Mouse (Mus musculus) megakaryocyte, embryonic 14.5 days (primary cell): ENCODE results near the gene Plekhb2.

Source experiments
- FLI1 ChIP-seq: IDR thresholded peaks from 2 replicates; pipeline ENCODE4 v1.6.1; 2012; ENCODE audit warnings: low read length, inconsistent platforms, mixed read lengths
- GATA1 ChIP-seq: IDR thresholded peaks from 3 replicates; pipeline ENCODE4 v1.6.1; 2012; ENCODE audit warnings: mixed read lengths, low read length, inconsistent platforms, borderline replicate concordance

DNA sequence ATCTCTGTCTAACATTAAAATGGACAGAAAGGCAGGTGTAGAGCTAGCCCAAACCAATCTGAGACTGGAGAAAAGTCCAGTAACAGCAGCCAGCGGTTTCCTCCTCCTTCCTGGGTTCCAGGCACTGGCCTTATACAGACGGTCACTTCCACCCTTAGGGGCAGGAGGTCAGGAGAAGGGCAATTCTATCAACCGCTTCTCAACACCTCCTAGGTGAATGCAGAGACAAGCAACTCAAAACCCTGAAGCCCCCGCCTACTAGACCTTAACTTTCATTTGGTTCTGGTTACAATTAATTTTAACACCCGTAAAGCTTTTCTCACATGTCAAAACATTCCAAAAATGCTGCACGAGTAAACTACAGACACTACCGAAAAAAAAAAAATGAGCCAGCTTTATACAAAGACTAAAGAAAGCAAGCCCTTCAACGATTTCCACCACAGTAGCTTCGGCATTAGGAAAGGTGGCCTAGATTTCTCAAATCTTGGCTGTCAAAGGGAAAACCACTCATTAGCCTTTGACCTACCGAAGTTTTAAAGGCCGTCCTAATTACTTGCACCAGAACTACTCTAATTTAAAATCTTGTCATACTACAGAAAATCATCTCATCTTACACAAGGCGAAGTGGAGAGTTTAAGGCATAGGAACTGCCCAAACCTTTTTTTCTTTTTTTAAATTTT is 7.9 kb upstream of the Plekhb2 start:
- TF ChIP-seq GATA1 (no peak), FLI1 (no peak)
